Mouse (Mus musculus) adrenal gland, postnatal 36 days (tissue): ENCODE results near the gene Zfp324. TPM values are rescaled to one million over a fixed set of nuclear protein-coding genes. Genes with fewer than 3 reads are reported as not detected.
A peak's percentile ranks its signal among the peaks of the same experiment; 100 is the strongest.

Experiments
- DNase-seq, 2 experiments: peaks; one replicate each; pipeline ENCODE4 v3.0.0; 2021; ENCODE audit warnings: mixed read lengths in 1 of 2
- total RNA-seq, 2 experiments: library from RNA; stranded (reverse); gene quantifications; 2 replicates each; pipeline ENCODE4 v1.2.3; 2021

Zfp324 gene
- total RNA-seq, 2 experiments from 2014 or later: 9.3 to 9.5 TPM

GRCm38 (mm10) chr7:13009143-13010004 lies 43.7 kb downstream of the Zfp324 start:
- peak; percentile 91 to 92 for DNase-seq

GRCm38 (mm10) chr7:13010005-13010908 lies 44.6 kb downstream of the Zfp324 start, which contains the start of gene Zbtb45:
TSS of gene Zbtb45 (minus strand) at chr7:13010034.
- DNase-seq: no peak

- no peak for DNase-seq
These were observed 48.0 kb downstream of the Zfp324 start for GRCm38 (mm10) chr7:13013671-13014070.

- no peak for DNase-seq
These were observed 48.7 kb downstream of the Zfp324 start for GRCm38 (mm10) chr7:13014275-13014839.

- DNase-seq: no peak
These were observed 49.6 kb downstream of the Zfp324 start for GRCm38 (mm10) chr7:13015217-13015616.

GRCm38 (mm10) chr7:13022773-13023535 lies 57.3 kb downstream of the Zfp324 start:
- DNase-seq: peak; percentile 81 to 86

Other genes with a start within 250 kb of the Zfp324 start
- gene Vmn2r56, start 230.8 kb upstream of the Zfp324 start, total RNA-seq: not detected
- gene Zscan18, start 162.2 kb upstream of the Zfp324 start, total RNA-seq: 1 to 10 TPM; 2.3 to 4.3 TPM
- gene Zfp329, start 147.0 kb upstream of the Zfp324 start, total RNA-seq: 10 to 100 TPM; 10.5 to 11.0 TPM
- 10 to 100 TPM; 22.2 to 24.0 TPM for gene Zfp110, start 131.1 kb upstream of the Zfp324 start, total RNA-seq
- gene Zfp128, start 84.7 kb upstream of the Zfp324 start, total RNA-seq: 1 to 10 TPM; 3.2 to 3.4 TPM
- 10 to 100 TPM; 10.7 to 13.6 TPM for gene Zscan22, start 68.0 kb upstream of the Zfp324 start, total RNA-seq
- 100 to 1,000 TPM; 919 to 976 TPM for gene Rps5, start 43.5 kb upstream of the Zfp324 start, total RNA-seq
- gene Rnf225, start 38.4 kb upstream of the Zfp324 start, total RNA-seq: under 1 TPM; 0.20 to 0.63 TPM
- gene Zfp446, start 12.0 kb downstream of the Zfp324 start, total RNA-seq: 1 to 10 TPM; 5.9 to 7.6 TPM
- under 1 TPM in 1 of 2 experiments, not detected in 1; 0.20 TPM for gene Slc27a5, start 32.4 kb downstream of the Zfp324 start, total RNA-seq
- gene Trim28, start 33.3 kb downstream of the Zfp324 start, total RNA-seq: 100 to 1,000 TPM; 221 to 229 TPM
- gene Zbtb45, start 44.2 kb downstream of the Zfp324 start, total RNA-seq: 10 to 100 TPM; 11.7 to 13.6 TPM
- gene Chmp2a, start 69.0 kb downstream of the Zfp324 start, total RNA-seq: 100 to 1,000 TPM; 178 to 225 TPM
- 100 to 1,000 TPM; 173 to 178 TPM for gene Ube2m, start 72.4 kb downstream of the Zfp324 start, total RNA-seq
- 1 to 10 TPM; 1.8 to 2.9 TPM for gene Mzf1, start 88.9 kb downstream of the Zfp324 start, total RNA-seq
- gene Vmn1r85, start 129.3 kb downstream of the Zfp324 start, total RNA-seq: not detected
- gene Vmn1r86, start 154.1 kb downstream of the Zfp324 start, total RNA-seq: not detected
- not detected for gene Vmn1r87, start 174.3 kb downstream of the Zfp324 start, total RNA-seq
- gene Vmn1r88, start 193.7 kb downstream of the Zfp324 start, total RNA-seq: under 1 TPM; 0.03 to 0.17 TPM
- gene Vmn1r89, start 247.2 kb downstream of the Zfp324 start, total RNA-seq: not detected